Mouse (Mus musculus) testis, adult 2 months (tissue): Measurements from ENCODE around the gene Aif1. TPM values are rescaled to one million over a fixed set of nuclear protein-coding genes. Genes with fewer than 3 reads are reported as not detected.

Experiments
- H3K27ac ChIP-seq: fragments of 200-500 bp; 2 replicates; pipeline ENCODE4 v1.5.1; 2012; ENCODE audit warnings: low read depth, low read length; ENCODE audit not compliant: control insufficient read depth, insufficient read depth
- H3K27me3 ChIP-seq: fragments of 200-500 bp; 2 replicates; pipeline ENCODE4 v1.6.1; 2012; ENCODE audit warnings: mild to moderate bottlenecking, low read length, moderate library complexity; ENCODE audit not compliant: control insufficient read depth, insufficient read depth
- H3K36me3 ChIP-seq: fragments of 200-500 bp; 2 replicates; pipeline ENCODE4 v1.6.1; 2012; ENCODE audit warnings: mild to moderate bottlenecking, low read length; ENCODE audit not compliant: control insufficient read depth, insufficient read depth
- H3K4me1 ChIP-seq: fragments of 200-500 bp; 2 replicates; pipeline ENCODE4 v1.6.1; 2012; ENCODE audit warnings: low read length; ENCODE audit not compliant: control insufficient read depth, insufficient read depth
- H3K4me3 ChIP-seq: fragments of 200-500 bp; 2 replicates; pipeline ENCODE4 v1.5.1; 2012; ENCODE audit warnings: low read depth, mild to moderate bottlenecking, low read length, moderate library complexity, mixed read lengths; ENCODE audit not compliant: control insufficient read depth
- CTCF ChIP-seq: fragments of 200-500 bp; IDR thresholded peaks from 2 replicates; pipeline ENCODE4 v1.5.1; 2012; ENCODE audit warnings: low read depth, mild to moderate bottlenecking, inconsistent platforms, low read length, moderate library complexity; ENCODE audit not compliant: control insufficient read depth, insufficient read depth, insufficient replicate concordance
- POLR2A ChIP-seq: fragments of 200-500 bp; IDR thresholded peaks from 2 replicates; pipeline ENCODE4 v1.6.1; 2012; ENCODE audit warnings: low read depth, mild to moderate bottlenecking, inconsistent platforms, low read length, moderate library complexity; ENCODE audit not compliant: control insufficient read depth
- polyA plus RNA-seq: library from polyadenylated mRNA; depleted of rRNA; stranded (reverse); fragments of >200 nt; gene quantifications from 2 replicates; pipeline ENCODE4 v1.2.3, GENCODE M21; 2012

Gene Aif1
- polyA plus RNA-seq, 1 experiment: 444 TPM

DNA sequence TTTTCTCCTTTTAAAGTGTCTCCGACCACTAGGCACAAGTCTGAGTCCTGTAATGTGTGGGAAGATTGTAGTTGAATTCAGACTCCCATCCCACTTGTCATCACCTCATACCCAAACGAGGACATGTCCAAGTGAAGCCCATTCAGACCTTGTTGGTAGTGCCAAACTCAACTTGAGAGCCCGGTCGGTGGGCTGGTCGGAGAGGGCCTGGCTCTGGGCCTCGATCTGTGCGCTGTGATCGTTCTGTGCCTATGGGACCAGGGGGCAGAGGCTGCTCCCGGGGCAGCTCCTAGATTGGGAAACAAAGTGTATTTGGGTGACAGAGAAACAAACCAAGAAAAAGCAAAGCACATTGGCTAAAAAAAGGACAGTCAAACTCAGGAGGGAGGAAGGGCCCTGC is 22.8 kb downstream of the Aif1 start:
- TF ChIP-seq CTCF: no peak
- TF ChIP-seq POLR2A: no peak
- Histone ChIP-seq H3K27me3 (no peaks in the 10 kb centered on the region), H3K4me1 (peaks cover 2% of the 10 kb centered on the region; the same call in 1 of the 2 replicates), H3K27ac (no peak overlapping the region), H3K4me3 (no peak overlapping the region), H3K36me3 (peaks cover 24% of the 10 kb centered on the region)

DNA sequence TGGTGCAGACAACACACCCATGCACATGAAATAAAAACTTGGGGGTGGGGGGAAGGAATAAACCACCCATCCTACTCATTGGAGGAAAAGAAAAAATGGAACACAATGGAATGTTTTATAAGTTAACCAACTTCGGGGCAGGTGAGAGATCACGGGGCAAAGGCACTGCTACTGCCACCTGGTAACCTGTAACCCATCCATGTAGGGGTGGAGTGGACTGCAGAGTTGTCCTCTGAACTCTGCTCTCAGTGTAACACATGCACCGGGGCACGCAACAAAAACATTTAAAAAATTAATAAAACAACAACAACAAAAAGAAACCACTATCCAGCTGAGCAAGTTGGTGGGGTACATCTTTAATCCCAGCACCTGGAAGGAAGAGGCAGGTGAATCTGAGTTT is 23.7 kb downstream of the Aif1 start:
- H3K27ac ChIP-seq: no peak overlapping the region
- H3K4me1 ChIP-seq: peaks cover 2% of the 10 kb centered on the region; the same call in 1 of the 2 replicates
- H3K27me3 ChIP-seq: no peaks in the 10 kb centered on the region
- no peak for TF ChIP-seq POLR2A
- no peak for TF ChIP-seq CTCF
- H3K36me3 ChIP-seq: peaks cover 24% of the 10 kb centered on the region
- H3K4me3 ChIP-seq: no peak overlapping the region

DNA sequence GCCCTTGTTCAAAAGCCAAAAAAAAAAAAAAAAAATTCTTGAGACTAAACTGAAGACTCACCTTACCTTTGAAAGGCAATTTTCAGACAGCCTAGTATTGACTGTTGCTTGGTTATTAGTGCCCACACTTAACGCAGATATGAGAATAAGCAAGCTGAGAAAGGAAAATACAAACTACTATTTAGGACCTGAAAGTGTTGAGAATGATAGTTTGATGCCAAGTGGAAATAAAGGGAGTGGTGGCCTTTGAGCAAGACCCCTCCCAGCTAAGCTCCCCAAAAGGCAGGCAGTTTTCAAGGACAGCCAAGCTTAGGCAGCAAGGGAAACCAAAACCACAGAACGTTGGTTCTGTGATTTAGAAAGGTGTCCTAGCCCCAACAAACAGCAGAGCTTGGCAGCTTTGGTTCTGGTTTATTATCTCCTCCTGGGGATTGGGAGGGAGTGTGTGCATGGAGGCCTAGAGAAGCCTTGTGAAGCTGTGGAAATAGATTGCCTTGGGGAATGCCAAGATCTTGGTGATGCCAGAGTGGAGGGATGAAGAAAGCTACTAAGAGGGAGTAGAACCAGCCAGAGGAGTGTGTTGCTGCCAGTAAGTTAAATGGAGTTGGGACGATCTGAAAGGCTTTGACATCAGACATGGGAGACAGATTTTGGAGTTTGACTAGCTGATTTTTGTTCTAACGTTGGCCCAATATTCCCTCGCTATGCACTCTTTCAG is 27.8 kb downstream of the Aif1 start:
- Histone ChIP-seq H3K27me3 (no peaks in the 10 kb centered on the region), H3K36me3 (peaks cover 15% of the 10 kb centered on the region), H3K4me3 (no peak overlapping the region), H3K27ac (no peak overlapping the region), H3K4me1 (peaks cover 2% of the 10 kb centered on the region; the same call in 1 of the 2 replicates)
- TF ChIP-seq CTCF (no peak), POLR2A (no peak)

DNA sequence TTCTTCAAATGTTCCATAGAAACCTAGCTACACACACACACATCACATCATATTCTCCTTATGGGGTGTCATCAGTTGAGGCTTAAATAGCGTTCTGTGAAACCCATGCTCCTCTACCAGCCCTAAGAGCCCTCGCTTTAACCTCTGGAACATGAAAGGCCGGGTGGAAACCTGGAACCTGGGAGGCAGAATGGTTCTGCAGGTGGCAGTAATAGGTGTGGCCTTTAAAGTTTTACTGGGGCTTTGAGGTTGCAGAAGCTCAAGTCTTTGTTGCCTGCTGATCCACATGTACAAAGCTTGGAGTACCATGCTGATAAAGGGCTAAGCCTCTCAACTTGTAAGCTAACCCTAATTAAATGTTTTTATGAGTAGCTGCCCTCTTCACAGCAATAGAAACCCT is 28.5 kb downstream of the Aif1 start:
- H3K36me3 ChIP-seq: peaks cover 13% of the 10 kb centered on the region

DNA sequence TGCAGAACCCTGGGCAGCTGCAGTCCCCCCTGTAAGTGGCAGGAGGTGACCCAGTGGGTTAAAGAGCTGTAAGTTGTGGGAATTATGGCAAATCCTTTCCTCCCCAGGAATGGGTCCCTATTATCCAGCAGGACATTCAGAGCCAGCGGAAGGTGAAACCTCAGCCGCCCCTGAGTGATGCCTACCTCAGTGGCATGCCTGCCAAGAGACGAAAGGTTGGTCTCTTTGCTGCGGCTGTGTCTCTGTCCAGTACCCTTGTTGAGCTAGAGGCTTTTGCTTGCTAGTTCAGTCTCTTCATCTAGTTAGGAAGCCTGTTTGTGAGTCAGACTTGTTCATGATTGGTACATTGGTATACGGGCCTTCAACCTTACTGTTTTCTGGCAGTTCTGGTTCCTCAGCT is 29.7 kb downstream of the Aif1 start:
- H3K36me3 ChIP-seq: peaks cover 15% of the 10 kb centered on the region
- TF ChIP-seq POLR2A (no peak), CTCF (no peak)
- H3K4me3 ChIP-seq: no peak overlapping the region
- peaks cover 9% of the 10 kb centered on the region; the same call in 1 of the 2 replicates for H3K4me1 ChIP-seq
- H3K27ac ChIP-seq: no peak overlapping the region
- H3K27me3 ChIP-seq: no peaks in the 10 kb centered on the region

More for the DNA sequence above, 28.5 kb downstream of the Aif1 start:
- TF ChIP-seq POLR2A: no peak
- peaks cover 3% of the 10 kb centered on the region; the same call in 1 of the 2 replicates for H3K4me1 ChIP-seq
- no peaks in the 10 kb centered on the region for H3K27me3 ChIP-seq
- H3K27ac ChIP-seq: no peak overlapping the region
- H3K4me3 ChIP-seq: no peak overlapping the region

DNA sequence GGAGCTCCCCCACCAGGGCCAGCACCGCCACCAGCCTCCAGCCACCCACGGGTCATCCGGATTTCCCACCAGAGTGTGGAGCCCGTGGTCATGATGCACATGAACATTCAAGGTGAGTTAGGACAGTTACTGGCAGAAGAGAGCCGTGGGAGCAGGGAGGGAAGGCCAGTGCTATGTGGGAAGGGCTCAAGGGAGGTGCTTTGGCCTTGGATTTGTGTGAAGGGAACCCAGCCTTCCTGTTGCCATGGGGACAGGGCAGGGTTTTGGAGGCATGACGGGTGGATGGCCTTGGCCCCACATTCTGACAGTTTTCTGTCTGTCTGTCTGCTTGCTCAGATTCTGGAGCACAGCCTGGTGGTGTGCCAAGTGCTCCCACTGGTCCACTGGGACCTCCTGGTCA is 33.9 kb downstream of the Aif1 start:
- TF ChIP-seq CTCF (no peak), POLR2A (no peak)
- H3K27me3 ChIP-seq: no peaks in the 10 kb centered on the region
- peaks cover 15% of the 10 kb centered on the region; the same call in 1 of the 2 replicates for H3K4me1 ChIP-seq
- no peak overlapping the region for H3K4me3 ChIP-seq
- H3K27ac ChIP-seq: peak overlapping the region; percentile 61
- peaks cover 13% of the 10 kb centered on the region for H3K36me3 ChIP-seq

DNA sequence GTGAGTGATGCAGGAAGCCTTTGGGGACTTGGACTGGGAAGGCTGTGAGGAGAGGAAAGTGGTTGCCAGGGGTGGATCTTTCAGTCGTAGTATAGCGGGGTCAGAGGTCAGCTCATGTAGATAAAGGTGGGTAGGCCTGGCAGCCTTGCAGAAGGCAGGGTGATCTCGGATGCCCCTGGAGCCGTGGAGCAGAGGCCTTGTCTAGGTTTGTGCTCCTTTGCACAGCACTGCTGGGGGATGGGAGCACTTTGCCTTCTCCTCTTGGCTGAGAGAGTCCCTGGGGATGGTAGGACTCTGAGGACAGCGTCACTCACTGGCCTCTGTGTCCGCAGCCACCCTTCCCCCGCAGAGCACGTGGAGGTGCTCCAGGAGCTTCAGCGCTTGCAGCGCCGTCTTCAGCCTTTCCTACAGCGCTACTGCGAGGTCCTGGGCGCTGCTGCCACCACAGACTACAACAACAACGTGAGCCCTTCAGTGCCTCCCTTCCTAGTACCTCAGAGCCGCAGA is 35.3 kb downstream of the Aif1 start:
- TF ChIP-seq POLR2A: no peak
- TF ChIP-seq CTCF: no peak
- H3K4me3 ChIP-seq: no peak overlapping the region
- H3K27ac ChIP-seq: peak overlapping the region; percentile 26
- peaks cover 15% of the 10 kb centered on the region; the same call in 1 of the 2 replicates for H3K4me1 ChIP-seq
- peaks cover 14% of the 10 kb centered on the region for H3K36me3 ChIP-seq
- H3K27me3 ChIP-seq: no peaks in the 10 kb centered on the region

DNA sequence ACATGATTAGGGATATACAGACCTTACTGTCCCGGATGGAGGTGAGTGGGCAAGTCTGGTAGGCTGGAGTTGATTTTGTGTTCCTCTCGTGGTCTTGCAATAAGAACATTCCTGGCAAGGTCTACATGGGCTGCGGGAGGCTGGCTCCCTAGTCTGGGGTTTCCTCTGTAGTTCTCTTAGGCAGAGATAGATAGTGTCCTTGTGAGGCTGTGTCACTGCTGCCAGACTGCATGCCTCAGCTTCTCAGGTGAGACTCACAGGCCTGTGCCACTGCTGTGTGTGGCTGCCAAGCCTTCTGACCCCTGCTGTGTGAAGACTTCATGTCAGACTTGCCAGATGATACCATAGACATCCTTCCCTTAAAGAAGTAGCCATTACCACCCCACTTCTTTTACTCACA is 36.6 kb downstream of the Aif1 start:
- TF ChIP-seq CTCF: no peak
- no peak for TF ChIP-seq POLR2A
- Histone ChIP-seq H3K27me3 (no peaks in the 10 kb centered on the region), H3K4me1 (peaks cover 15% of the 10 kb centered on the region; the same call in 1 of the 2 replicates), H3K27ac (peak overlapping the region; percentile 26; the same call in 1 of the 2 replicates), H3K36me3 (peaks cover 14% of the 10 kb centered on the region), H3K4me3 (no peak overlapping the region)
